Mouse (Mus musculus) monocyte, adult 5-6 weeks (primary cell): ENCODE measurements around the gene Krt18. TPM values are rescaled to one million over a fixed set of nuclear protein-coding genes. Genes with fewer than 3 reads are reported as not detected.

ENCODE experiments used
- total RNA-seq: library from RNA; stranded (forward); fragments of 200-1000, 200-491, 200-594 nt; gene quantifications from 3 replicates; pipeline ENCODE4 v1.2.3, GENCODE M21; 2017

Krt18 gene
- total RNA-seq, 1 experiment from 2014 or later, result 4.4 TPM

Other genes starting within 250 kb of the Krt18 start
- gene Krt72, start 241.7 kb upstream of the Krt18 start, total RNA-seq, result not detected in 3 replicates
- not detected in 3 replicates for gene Krt73, start 225.8 kb upstream of the Krt18 start, total RNA-seq
- not detected in 3 replicates for gene Krt2, start 210.0 kb upstream of the Krt18 start, total RNA-seq
- not detected in 3 replicates for gene Krt1, start 177.4 kb upstream of the Krt18 start, total RNA-seq
- not detected in 3 replicates for gene Krt77, start 158.5 kb upstream of the Krt18 start, total RNA-seq
- gene Krt76, start 135.3 kb upstream of the Krt18 start, total RNA-seq, result not detected in 3 replicates
- not detected in 3 replicates for gene Krt4, start 103.4 kb upstream of the Krt18 start, total RNA-seq
- gene Krt79, start 87.9 kb upstream of the Krt18 start, total RNA-seq, result not detected in 3 replicates
- gene Krt78, start 73.9 kb upstream of the Krt18 start, total RNA-seq, result not detected in 3 replicates
- 0.19 to 0.68 TPM in 2 of 3 replicates, not detected in the other for gene Krt8, start 23.7 kb upstream of the Krt18 start, total RNA-seq
- 248 to 278 TPM (median 251 TPM) in 3 replicates for gene Eif4b, start 45.6 kb downstream of the Krt18 start, total RNA-seq
- 5.7 TPM in 1 of 3 replicates, not detected in the others for gene Tns2, start 72.2 kb downstream of the Krt18 start, total RNA-seq
- gene Spryd3, start 108.1 kb downstream of the Krt18 start, total RNA-seq, result 49.3 to 56.3 TPM (median 49.3 TPM) in 3 replicates
- 0.38 to 1.4 TPM (median 0.68 TPM) in 3 replicates for gene Igfbp6, start 116.2 kb downstream of the Krt18 start, total RNA-seq
- 6.2 to 25.0 TPM (median 10.2 TPM) in 3 replicates for gene Soat2, start 122.3 kb downstream of the Krt18 start, total RNA-seq
- 58.9 to 62.9 TPM (median 60.3 TPM) in 3 replicates for gene Zfp740, start 175.1 kb downstream of the Krt18 start, total RNA-seq
- 4.1 to 11.2 TPM (median 8.1 TPM) in 3 replicates for gene Csad, start 176.5 kb downstream of the Krt18 start, total RNA-seq
- gene Itgb7, start 203.8 kb downstream of the Krt18 start, total RNA-seq, result 533 to 618 TPM (median 601 TPM) in 3 replicates
- 18.8 to 30.0 TPM (median 26.6 TPM) in 3 replicates for gene Rarg, start 229.3 kb downstream of the Krt18 start, total RNA-seq
- gene Gm9918, start 242.4 kb downstream of the Krt18 start, total RNA-seq, result not detected in 3 replicates